Mouse (Mus musculus) urinary bladder, postnatal 10 days (tissue): Measurements from ENCODE around the gene Gipr.
"Not testable (repeated sequence)": the region's sequence is repeated elsewhere in the genome, so short reads cannot be mapped to it uniquely, and the experiment has no call there.

Source experiments
- DNase-seq: peaks from one replicate; pipeline ENCODE4 v3.0.0; 2022; ENCODE audit warnings: low spot score

Gene Gipr

GRCm38 (mm10) chr7:19178035-19178434, 12.1 kb upstream of the Gipr start:
- no peak for DNase-seq

GRCm38 (mm10) chr7:19177216-19177615, 11.3 kb upstream of the Gipr start:
- DNase-seq: no peak

- no peak for DNase-seq
Observed at GRCm38 (mm10) chr7:19176516-19176947, 10.6 kb upstream of the Gipr start.

- DNase-seq: no peak
Observed at GRCm38 (mm10) chr7:19175708-19176515, 10.0 kb upstream of the Gipr start, which contains the start of gene Eml2. TSS of gene Eml2 (plus strand) at chr7:19176421.

GRCm38 (mm10) chr7:19172874-19173273, 6.9 kb upstream of the Gipr start:
- peak; percentile 64 for DNase-seq

GRCm38 (mm10) chr7:19171831-19172230, 5.9 kb upstream of the Gipr start:
- no peak for DNase-seq

GRCm38 (mm10) chr7:19170142-19170541, 4.2 kb upstream of the Gipr start:
- no peak for DNase-seq

- DNase-seq: no peak
Observed at GRCm38 (mm10) chr7:19169506-19169905, 3.6 kb upstream of the Gipr start.

GRCm38 (mm10) chr7:19166990-19167389, 1.1 kb upstream of the Gipr start:
- DNase-seq: no peak

GRCm38 (mm10) chr7:19164978-19165377, 949 bp downstream of the Gipr start:
- DNase-seq: no peak

GRCm38 (mm10) chr7:19164189-19164588, 1.7 kb downstream of the Gipr start:
- no peak for DNase-seq

- DNase-seq: no peak
Observed at GRCm38 (mm10) chr7:19163752-19164151, 2.2 kb downstream of the Gipr start.

- DNase-seq: no peak
Observed at GRCm38 (mm10) chr7:19162928-19163327, 3.0 kb downstream of the Gipr start.

- no peak for DNase-seq
Observed at GRCm38 (mm10) chr7:19160115-19160514, 5.8 kb downstream of the Gipr start.

- no peak for DNase-seq
Observed at GRCm38 (mm10) chr7:19159411-19159810, 6.5 kb downstream of the Gipr start.

GRCm38 (mm10) chr7:19158601-19159000, 7.3 kb downstream of the Gipr start:
- no peak for DNase-seq

GRCm38 (mm10) chr7:19157160-19157800, 8.6 kb downstream of the Gipr start:
- DNase-seq: peak; percentile 83

GRCm38 (mm10) chr7:19155825-19156475, 10.0 kb downstream of the Gipr start:
- no peak for DNase-seq

- no peak for DNase-seq
Observed at GRCm38 (mm10) chr7:19154796-19155195, 11.1 kb downstream of the Gipr start.

- DNase-seq: not testable (repeated sequence)
Observed at GRCm38 (mm10) chr7:19151121-19151520, 14.8 kb downstream of the Gipr start.

- DNase-seq: peak; percentile 93
Observed at GRCm38 (mm10) chr7:19149626-19150025, 16.3 kb downstream of the Gipr start, which contains the start of gene Snrpd2. TSS of gene Snrpd2 (plus strand) at chr7:19149722.

GRCm38 (mm10) chr7:19148875-19149541, 16.9 kb downstream of the Gipr start, which contains the start of gene Qpctl:
TSS of gene Qpctl (minus strand) at chr7:19149291.
- DNase-seq: peak; percentile 90
